Mouse (Mus musculus) gastrocnemius, adult 2 months (tissue): Measurements from ENCODE around the gene Plcxd2. TPM values are rescaled to one million over a fixed set of nuclear protein-coding genes. Genes with fewer than 3 reads are reported as not detected.

Experiments
- DNase-seq: peaks from one replicate; pipeline ENCODE4 v3.0.0; 2022
- H3K27ac ChIP-seq: fragments of 200-600 bp; 2 replicates; pipeline ENCODE4 v1.8.1; 2022; ENCODE audit warnings: mild to moderate bottlenecking
- H3K4me3 ChIP-seq: fragments of 200-600 bp; 2 replicates; pipeline ENCODE4 v1.8.1; 2022; ENCODE audit warnings: mild to moderate bottlenecking, moderate library complexity
- CTCF ChIP-seq: fragments of 200-600 bp; IDR thresholded peaks from 2 replicates; pipeline ENCODE4 v1.8.1; 2022; ENCODE audit warnings: antibody characterized with exemption, mild to moderate bottlenecking, moderate library complexity
- intact Hi-C: fragments of 180-260 bp; cut with DNase I; formaldehyde crosslinking; loops from one replicate; pipeline ENCODE4 v1.15.1; 2025
- long read RNA-seq, 2 experiments: library from polyadenylated mRNA; stranded (forward); transcript quantifications; one replicate each; pipeline ENCODE4 v2.0.0; 2021
- total RNA-seq, 2 experiments: library from RNA; stranded (reverse); gene quantifications; 2 replicates each; pipeline ENCODE4 v1.2.3; 2021

Gene Plcxd2
- total RNA-seq = under 1 TPM; 0.17 to 0.23 TPM
- long read RNA-seq, experiment 1 = 0 reads
- long read RNA-seq, experiment 2 = 0 reads

- intact Hi-C loops = no loop called here
- Histone ChIP-seq H3K27ac (peak within 1 kb of the TSS; percentile 87), H3K4me3 (peak within 1 kb of the TSS; percentile 90)
- TF ChIP-seq CTCF = no peak
- DNase-seq = peak; percentile 96
Measured at GRCm38 (mm10) chr16:46010153-46010905, at the start of gene Plcxd2. Plcxd2 (minus strand) TSS chr16:46010218.

- no peak for DNase-seq
- intact Hi-C loops = no loop called here
- no peak for TF ChIP-seq CTCF
- H3K27ac ChIP-seq = no peak overlapping the region
- no peak overlapping the region for H3K4me3 ChIP-seq
Measured at GRCm38 (mm10) chr16:46046906-46047305, 36.9 kb upstream of the Plcxd2 start.

- no peak for TF ChIP-seq CTCF
- H3K27ac ChIP-seq = no peak overlapping the region
- H3K4me3 ChIP-seq = no peak overlapping the region
- no peak for DNase-seq
- intact Hi-C loops = no loop called here
Measured at GRCm38 (mm10) chr16:46036261-46036660, 26.2 kb upstream of the Plcxd2 start.

GRCm38 (mm10) chr16:46033896-46034295 lies 23.9 kb upstream of the Plcxd2 start:
- intact Hi-C loops = no loop called here
- Histone ChIP-seq H3K27ac (peak overlapping the region; percentile 64), H3K4me3 (no peak overlapping the region)
- no peak for TF ChIP-seq CTCF
- DNase-seq = peak; percentile 26

GRCm38 (mm10) chr16:46022958-46023491 lies 13.0 kb upstream of the Plcxd2 start:
- intact Hi-C loops = loop anchor here (2.0 to 5.0 kb wide), 4 partner anchors 30 to 336 kb away; no protein-coding TSS in a partner anchor
- Histone ChIP-seq H3K4me3 (no peak overlapping the region), H3K27ac (no peak overlapping the region)
- no peak for DNase-seq
- no peak for TF ChIP-seq CTCF

- peak; percentile 77 for TF ChIP-seq CTCF
- peak; percentile 43 for DNase-seq
- Histone ChIP-seq H3K27ac (no peak overlapping the region), H3K4me3 (no peak overlapping the region)
- intact Hi-C loops = loop anchor here (2.0 to 5.0 kb wide), 4 partner anchors 30 to 335 kb away; no protein-coding TSS in a partner anchor
Measured at GRCm38 (mm10) chr16:46022189-46022928, 12.3 kb upstream of the Plcxd2 start.

- intact Hi-C loops = loop anchor here (5.0 kb wide), 3 partner anchors 54 to 334 kb away; no protein-coding TSS in a partner anchor
- no peak overlapping the region for H3K27ac ChIP-seq
- no peak for TF ChIP-seq CTCF
- no peak for DNase-seq
- H3K4me3 ChIP-seq = no peak overlapping the region
Measured at GRCm38 (mm10) chr16:46021302-46021701, 11.3 kb upstream of the Plcxd2 start.

GRCm38 (mm10) chr16:46020396-46020795 lies 10.4 kb upstream of the Plcxd2 start:
- DNase-seq = no peak
- Histone ChIP-seq H3K27ac (no peak overlapping the region), H3K4me3 (no peak overlapping the region)
- intact Hi-C loops = loop anchor here (5.0 kb wide), 3 partner anchors 53 to 333 kb away; no protein-coding TSS in a partner anchor
- TF ChIP-seq CTCF = no peak

- no peak for DNase-seq
- Histone ChIP-seq H3K27ac (no peak overlapping the region), H3K4me3 (no peak overlapping the region)
- intact Hi-C loops = loop anchor here (5.0 kb wide), 3 partner anchors 52 to 332 kb away; no protein-coding TSS in a partner anchor
- TF ChIP-seq CTCF = no peak
Measured at GRCm38 (mm10) chr16:46019799-46020198, 9.8 kb upstream of the Plcxd2 start.

GRCm38 (mm10) chr16:46019359-46019758 lies 9.3 kb upstream of the Plcxd2 start:
- no peak overlapping the region for H3K27ac ChIP-seq
- TF ChIP-seq CTCF = no peak
- no peak for DNase-seq
- intact Hi-C loops = no loop called here
- no peak overlapping the region for H3K4me3 ChIP-seq

GRCm38 (mm10) chr16:46011696-46012095 lies 1.7 kb upstream of the Plcxd2 start:
- no peak for DNase-seq
- H3K4me3 ChIP-seq = no peak overlapping the region
- H3K27ac ChIP-seq = no peak overlapping the region
- intact Hi-C loops = no loop called here
- TF ChIP-seq CTCF = no peak

- Histone ChIP-seq H3K27ac (peak overlapping the region; percentile 87), H3K4me3 (peak overlapping the region; percentile 90)
- TF ChIP-seq CTCF = no peak
- DNase-seq = peak; percentile 22
- intact Hi-C loops = no loop called here
Measured at GRCm38 (mm10) chr16:46010906-46011220, 845 bp upstream of the Plcxd2 start.

GRCm38 (mm10) chr16:46009717-46010116 lies 301 bp downstream of the Plcxd2 start:
- Histone ChIP-seq H3K27ac (peak overlapping the region; percentile 87), H3K4me3 (peak overlapping the region; percentile 90)
- intact Hi-C loops = no loop called here
- no peak for DNase-seq
- TF ChIP-seq CTCF = no peak
